Mouse (Mus musculus) lung, postnatal 0 days (tissue): ENCODE results near the gene Dnajb12.

ENCODE experiments used
- CTCF ChIP-seq: IDR thresholded peaks from 2 replicates; pipeline ENCODE4 v1.5.1; 2016; ENCODE audit warnings: antibody characterized with exemption, mild to moderate bottlenecking
- EP300 ChIP-seq: IDR thresholded peaks from 2 replicates; pipeline ENCODE4 v1.6.1; 2016; ENCODE audit warnings: antibody characterized with exemption, mild to moderate bottlenecking, control low read depth

DNA sequence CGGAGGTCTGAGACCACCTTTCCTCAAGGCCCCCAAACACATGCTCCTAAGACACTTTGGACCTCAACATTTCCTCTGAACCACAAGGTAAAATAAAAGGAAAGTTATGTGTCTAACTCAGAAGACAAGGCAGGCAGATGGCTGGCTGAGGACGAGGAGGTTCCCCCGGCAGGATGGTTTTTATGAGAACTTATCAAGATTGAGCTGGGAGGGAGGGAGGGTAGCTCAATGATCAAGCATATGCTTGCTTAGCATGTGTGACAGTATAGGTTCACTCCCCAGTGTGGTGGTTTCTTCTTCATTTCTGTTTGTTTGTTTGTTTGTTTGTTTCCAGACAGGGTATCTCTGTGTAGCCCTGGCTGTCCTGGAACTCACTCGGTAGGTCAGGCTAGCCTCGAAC lies 67.0 kb downstream of the Dnajb12 start:
- TF ChIP-seq CTCF = no peak
- TF ChIP-seq EP300 = no peak
